Mouse (Mus musculus) T-helper 17 cell (primary cell): ENCODE measurements around the gene Sarm1.

Experiments used
- in situ Hi-C, 2 experiments: fragments of 300-600 bp; cut with MboI, MseI; formaldehyde crosslinking; loops; 1 replicate in 1 of 2; 2 replicates in 1 of 2; pipeline ENCODE4 v1.15.1; 2025; ENCODE audit warnings: high pct_unique_total_duplicates in 2 of 2

Gene Sarm1

GRCm38 (mm10) chr11:78513106-78513790, 15.7 kb upstream of the Sarm1 start:
- in situ Hi-C loops = no loop called here

- in situ Hi-C loops = no loop called here
These were observed 14.7 kb upstream of the Sarm1 start, which contains the start of the genes Tmem199 and Poldip2 for GRCm38 (mm10) chr11:78512025-78512957. Gene Tmem199 (minus strand): TSS chr11:78512172. Gene Poldip2 (plus strand): TSS chr11:78512193.

- in situ Hi-C loops = no loop called here
These were observed 11.6 kb upstream of the Sarm1 start for GRCm38 (mm10) chr11:78509148-78509547.

- in situ Hi-C loops = no loop called here
These were observed 7.9 kb upstream of the Sarm1 start for GRCm38 (mm10) chr11:78505430-78505829.

- in situ Hi-C loops = no loop called here
These were observed 5.5 kb upstream of the Sarm1 start, which contains the start of gene Sebox for GRCm38 (mm10) chr11:78502909-78503650. Gene Sebox (plus strand): TSS chr11:78503447.

GRCm38 (mm10) chr11:78501529-78501928, 4.0 kb upstream of the Sarm1 start:
- in situ Hi-C loops = no loop called here

GRCm38 (mm10) chr11:78500623-78501202, 3.2 kb upstream of the Sarm1 start:
- in situ Hi-C loops = no loop called here

- in situ Hi-C loops = loop anchor here in 1 of 2 experiments (10.0 kb wide), 1 partner anchor 1025 kb away; the partner anchor contains the start of gene Evi2b
These were observed 2.0 kb upstream of the Sarm1 start for GRCm38 (mm10) chr11:78499543-78499942.

- in situ Hi-C loops = loop anchor here in 1 of 2 experiments (10.0 kb wide), 1 partner anchor 1026 kb away; the partner anchor contains the start of gene Evi2b
These were observed 1.4 kb upstream of the Sarm1 start, which contains the start of gene Vtn for GRCm38 (mm10) chr11:78499004-78499403. Gene Vtn (plus strand): TSS chr11:78499091.

GRCm38 (mm10) chr11:78497071-78497541, 448 bp downstream of the Sarm1 start:
- in situ Hi-C loops = loop anchor here in 1 of 2 experiments (10.0 kb wide), 1 partner anchor 1028 kb away; the partner anchor contains the start of gene Evi2b

GRCm38 (mm10) chr11:78495904-78496303, 1.6 kb downstream of the Sarm1 start:
- in situ Hi-C loops = loop anchor here in 1 of 2 experiments (10.0 kb wide), 1 partner anchor 1029 kb away; the partner anchor contains the start of gene Evi2b

GRCm38 (mm10) chr11:78490781-78491241, 6.7 kb downstream of the Sarm1 start:
- in situ Hi-C loops = loop anchor here in 1 of 2 experiments (10.0 kb wide), 1 partner anchor 1034 kb away; the partner anchor contains the start of gene Evi2b

GRCm38 (mm10) chr11:78488168-78488567, 9.4 kb downstream of the Sarm1 start:
- in situ Hi-C loops = no loop called here

GRCm38 (mm10) chr11:78483639-78484038, 13.9 kb downstream of the Sarm1 start:
- in situ Hi-C loops = no loop called here

GRCm38 (mm10) chr11:78475289-78475688, 22.3 kb downstream of the Sarm1 start:
- in situ Hi-C loops = no loop called here

- in situ Hi-C loops = no loop called here
These were observed 26.0 kb downstream of the Sarm1 start for GRCm38 (mm10) chr11:78471326-78472103.

GRCm38 (mm10) chr11:78467932-78468331, 29.6 kb downstream of the Sarm1 start:
- in situ Hi-C loops = no loop called here

- in situ Hi-C loops = no loop called here
These were observed 30.0 kb downstream of the Sarm1 start for GRCm38 (mm10) chr11:78467515-78467914.

- in situ Hi-C loops = no loop called here
These were observed 31.2 kb downstream of the Sarm1 start for GRCm38 (mm10) chr11:78466242-78466912.
